Mouse (Mus musculus) ES-CJ7 (cell line): ENCODE measurements around the gene Rpl32.

Experiments used
- DNase-seq: peaks from one replicate; pipeline ENCODE4 v3.0.0; 2011; ENCODE audit warnings: low read depth, low spot score

Gene Rpl32

DNA sequence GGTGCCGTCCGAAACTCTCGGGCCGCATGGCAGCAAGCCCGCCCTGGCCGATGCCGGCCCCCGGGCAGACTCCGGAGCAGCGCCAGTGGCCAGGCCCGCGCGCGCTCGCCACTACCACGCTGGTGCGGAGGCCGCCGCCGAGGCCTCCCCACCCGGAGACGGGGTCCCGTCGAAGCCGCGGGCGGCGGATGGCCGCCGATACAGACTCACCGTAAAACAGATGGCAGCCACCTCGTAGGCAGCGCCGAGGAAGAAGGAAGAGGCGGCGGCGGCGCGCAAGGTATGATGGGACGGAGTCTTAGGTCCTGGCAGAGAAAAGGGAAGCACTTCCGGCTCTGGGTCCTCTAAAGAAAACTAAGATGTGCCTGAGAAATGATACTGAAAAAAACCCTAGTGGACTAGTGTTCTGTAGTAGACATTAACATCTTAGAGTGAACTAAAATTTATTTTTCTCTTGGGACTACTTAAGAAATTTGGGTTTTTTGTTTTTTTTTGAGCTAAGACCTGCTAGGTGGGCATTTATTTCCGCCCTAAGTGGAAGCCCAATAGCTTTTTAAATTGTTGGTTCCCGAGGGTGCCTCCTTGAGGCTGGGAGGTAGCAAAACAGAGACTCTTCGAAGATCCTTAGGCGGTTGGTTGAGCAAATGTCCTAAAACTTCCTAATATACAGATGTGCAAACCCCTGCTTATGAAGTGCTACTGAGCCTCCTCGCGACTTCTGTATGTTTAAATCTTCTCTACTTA, at the start of gene Rpl32:
Gene Rpl32 (minus strand): TSS at position 260 of the 744 bp plus-strand sequence.
- DNase-seq, result peak; percentile 92

DNA sequence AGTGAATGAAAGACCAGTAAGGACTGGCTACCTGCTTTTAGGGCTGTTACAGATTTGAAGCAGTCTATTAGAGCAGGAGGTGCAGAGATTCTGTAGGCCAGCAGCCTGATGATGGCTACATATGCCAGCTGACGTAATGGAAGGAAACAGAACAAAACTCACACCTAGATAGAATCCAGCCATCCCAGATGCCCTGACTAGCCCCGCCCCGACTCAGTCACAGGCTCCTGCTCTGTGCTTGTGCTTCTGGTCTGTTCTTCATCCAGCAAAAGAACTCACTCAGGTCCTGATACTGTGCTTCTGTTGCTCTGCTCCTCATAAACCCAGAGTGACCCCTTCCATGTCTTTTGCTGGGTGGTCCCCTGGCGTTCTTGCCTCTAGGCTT, 47.8 kb upstream of the Rpl32 start:
- DNase-seq, result no peak

DNA sequence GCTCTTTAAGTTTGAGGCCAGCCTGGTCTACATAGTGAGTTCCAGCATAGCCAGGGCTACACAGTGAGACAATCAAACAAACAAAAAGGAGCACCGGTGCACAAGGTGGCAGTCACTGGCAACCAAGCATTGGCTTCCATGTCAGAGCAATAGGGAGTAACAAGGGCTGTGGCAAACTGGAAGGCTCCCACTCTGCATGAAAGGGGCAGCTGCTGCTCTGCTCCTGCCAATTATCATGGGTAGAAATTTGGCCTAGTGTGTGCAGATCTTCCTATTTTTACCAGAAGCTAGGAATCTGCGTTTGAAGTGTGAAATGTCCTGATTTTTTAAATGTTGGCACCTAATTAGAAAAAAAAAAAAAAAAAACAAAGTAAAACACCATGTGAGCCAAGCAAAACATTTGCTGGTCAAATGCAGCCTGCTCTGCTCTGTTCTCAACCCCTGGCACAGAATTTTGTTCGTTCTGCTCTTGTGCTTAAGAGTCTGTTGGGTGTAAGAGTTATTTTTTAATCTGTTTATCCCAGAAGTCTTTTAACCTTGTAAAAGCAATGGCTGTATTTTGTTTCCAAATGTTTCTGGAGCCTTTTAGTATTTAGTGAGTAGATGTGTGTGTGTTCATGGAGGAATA, 47.3 kb upstream of the Rpl32 start:
- no peak for DNase-seq

DNA sequence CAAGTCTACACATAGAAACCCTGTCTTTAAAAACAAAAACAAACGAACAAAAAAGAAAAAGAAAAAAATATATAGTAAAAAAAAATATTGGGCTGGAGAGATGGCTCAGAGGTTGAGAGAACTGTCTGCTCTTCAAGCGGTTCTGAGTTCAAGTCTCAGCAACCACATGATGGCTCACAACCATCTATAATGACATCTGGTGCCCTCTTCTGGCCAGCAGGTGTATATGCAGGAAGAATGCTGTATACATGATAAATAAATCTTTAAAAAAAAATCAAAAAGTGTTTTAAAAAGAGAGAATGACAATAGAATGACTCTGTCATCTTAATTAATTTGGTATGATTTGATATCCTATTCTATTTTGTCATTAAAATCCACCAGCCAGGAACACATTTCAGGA, 45.9 kb upstream of the Rpl32 start:
- DNase-seq, result peak; percentile 50

DNA sequence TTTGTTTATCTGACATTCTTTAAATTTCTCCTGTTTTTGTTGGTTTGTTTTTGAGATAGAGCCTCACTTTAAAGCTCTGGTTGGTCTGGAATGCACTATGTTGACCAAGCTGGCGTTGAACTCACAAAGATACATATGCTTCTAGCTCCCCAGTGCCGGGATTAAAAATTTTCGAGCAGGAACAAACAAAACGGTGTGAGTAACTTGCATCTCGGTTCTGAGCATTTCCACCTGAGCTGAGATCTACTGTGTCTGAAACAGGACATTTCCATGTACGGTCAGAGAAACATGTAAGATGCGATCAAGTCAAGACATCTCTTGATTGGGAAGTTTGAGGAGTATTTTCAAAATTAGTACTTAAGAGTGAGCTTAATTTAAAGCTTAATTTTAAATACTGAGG, 45.4 kb upstream of the Rpl32 start:
- no peak for DNase-seq

DNA sequence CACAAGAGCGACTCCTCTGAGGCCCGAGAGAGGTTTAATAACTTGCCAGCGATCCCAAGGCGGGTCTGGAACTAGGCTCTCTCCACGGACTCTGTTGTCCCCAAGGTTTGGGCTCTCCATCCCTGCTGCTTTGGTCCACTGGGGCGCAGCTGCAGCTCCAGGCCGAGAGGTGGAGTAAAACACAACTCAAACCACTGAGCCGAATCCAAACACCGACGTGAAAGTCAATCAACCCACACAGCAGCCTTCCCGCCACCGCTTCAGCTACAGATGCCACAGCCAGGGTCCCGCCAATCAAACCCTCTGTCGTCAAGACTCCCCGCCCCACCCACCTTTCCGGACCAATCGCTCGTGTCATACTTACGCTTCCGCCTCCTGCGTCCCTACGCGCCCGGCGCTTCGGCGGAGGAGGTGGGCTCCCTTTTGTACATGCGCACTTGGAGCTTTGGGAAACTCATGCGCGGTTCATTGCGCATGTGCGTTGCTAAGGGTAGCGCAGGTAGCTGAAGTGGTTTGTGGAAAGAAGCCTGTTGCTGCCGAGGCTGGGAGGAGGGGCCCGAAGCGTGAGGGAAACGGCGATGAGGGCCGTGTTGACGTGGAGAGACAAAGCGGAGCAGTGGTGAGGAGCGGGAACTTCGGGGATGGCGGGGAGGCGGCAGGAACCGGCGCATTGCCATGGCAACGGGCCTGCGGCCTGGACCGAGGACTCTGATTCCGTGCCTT, 44.7 kb upstream of the Rpl32 start, which contains the start of the genes Mbd4 and Ift122:
Gene Mbd4 (minus strand): TSS at position 281 of the 723 bp plus-strand sequence.
Gene Ift122 (plus strand): TSS at position 380 of the 723 bp plus-strand sequence.
- DNase-seq, result peak; percentile 100

DNA sequence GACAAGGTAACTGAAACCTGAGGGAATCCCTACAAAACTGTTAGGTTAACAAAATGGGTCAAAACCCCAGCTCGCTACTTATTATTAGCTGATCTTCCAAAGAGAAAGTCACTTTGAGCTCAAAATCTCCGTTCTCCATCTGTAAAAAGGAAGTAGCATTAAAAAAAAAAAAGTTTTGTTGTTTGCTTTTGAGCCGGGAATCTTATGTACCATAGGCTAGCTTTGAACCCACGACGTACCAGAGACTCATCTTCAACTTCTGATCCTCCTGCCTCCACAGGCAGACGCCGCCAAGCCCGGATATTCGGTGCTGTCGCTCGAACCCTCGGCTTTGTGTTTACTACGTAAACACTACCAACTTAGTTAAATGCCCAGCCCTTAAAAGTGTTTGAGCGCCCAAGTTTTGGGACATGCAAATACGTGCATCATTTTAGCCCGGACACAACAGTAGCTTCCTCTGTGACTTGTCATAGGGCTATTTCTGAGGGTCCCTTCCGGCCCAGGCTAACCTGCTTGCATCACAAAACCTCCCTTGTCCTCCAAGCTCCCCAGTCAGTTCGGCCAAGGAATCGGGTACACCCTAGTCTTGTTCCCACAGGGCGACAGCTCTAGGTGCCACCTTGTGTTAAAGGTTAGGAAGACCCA, 44.0 kb upstream of the Rpl32 start:
- DNase-seq, result no peak

DNA sequence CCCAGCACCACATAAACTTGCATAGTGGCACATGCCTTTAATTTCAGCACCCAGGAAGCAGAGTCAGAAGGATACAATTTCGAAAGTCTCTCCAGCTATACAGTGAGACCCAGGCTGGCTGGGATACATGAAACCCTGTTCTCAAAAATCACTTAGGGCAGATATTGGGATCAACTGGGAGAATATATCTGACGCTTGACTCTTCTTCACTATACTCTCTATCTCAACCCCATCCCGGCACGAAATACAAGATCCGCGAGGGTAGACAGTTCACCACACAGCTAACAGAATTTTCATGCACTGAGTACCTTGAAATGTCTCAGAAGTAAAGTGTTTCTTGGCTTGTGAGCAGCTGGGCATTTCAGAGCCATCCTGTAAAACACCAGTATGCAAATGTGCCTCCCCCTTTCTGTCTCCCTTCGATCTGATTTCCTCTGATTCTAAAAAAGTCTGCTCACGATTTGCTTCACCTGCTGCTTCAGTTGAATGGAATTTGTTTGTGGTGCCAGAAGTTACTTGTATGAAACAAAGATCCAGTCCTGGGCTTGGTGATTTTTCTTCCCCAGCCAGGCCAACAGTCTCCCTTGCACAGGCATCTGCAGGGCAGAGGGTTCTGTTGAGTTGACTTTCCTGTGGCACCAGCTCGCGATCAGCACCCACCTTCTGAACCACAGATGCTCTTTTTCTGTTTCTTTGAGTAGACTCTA, 40.2 kb upstream of the Rpl32 start:
- no peak for DNase-seq

DNA sequence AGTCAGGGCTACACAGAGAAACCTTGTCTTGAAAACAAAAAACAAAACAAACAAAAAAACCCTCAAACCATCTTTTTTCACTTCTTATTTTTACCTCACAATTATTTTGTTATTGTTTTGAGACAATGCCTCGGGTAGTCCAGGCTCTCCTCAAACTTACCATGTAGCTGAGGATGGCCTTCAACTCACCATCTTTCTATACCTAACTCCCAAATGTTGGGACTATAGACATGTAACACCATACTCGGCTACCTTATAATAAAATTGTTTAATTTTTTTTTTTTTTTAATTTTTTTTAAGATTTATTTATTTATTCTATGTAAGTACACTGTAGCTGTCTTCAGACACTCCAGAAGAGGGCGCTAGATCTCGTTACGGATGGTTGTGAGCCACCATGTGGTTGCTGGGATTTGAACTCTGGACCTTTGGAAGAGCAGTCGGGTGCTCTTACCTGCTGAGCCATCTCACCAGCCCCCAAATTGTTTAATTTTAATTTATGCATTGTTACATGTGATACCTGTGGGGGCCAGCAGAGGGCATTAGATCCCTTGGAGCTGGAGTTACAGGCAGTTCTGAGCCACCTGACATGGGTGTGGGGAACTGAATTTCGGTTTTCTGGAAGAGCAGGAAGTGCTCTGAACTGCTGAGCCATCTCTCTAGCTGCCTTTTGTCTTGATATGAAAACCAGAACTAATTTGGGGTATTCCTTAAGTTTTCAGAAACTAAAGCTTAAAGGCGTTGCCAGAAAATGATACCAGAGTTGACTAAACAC, 38.3 kb upstream of the Rpl32 start:
- peak; percentile 57 for DNase-seq

DNA sequence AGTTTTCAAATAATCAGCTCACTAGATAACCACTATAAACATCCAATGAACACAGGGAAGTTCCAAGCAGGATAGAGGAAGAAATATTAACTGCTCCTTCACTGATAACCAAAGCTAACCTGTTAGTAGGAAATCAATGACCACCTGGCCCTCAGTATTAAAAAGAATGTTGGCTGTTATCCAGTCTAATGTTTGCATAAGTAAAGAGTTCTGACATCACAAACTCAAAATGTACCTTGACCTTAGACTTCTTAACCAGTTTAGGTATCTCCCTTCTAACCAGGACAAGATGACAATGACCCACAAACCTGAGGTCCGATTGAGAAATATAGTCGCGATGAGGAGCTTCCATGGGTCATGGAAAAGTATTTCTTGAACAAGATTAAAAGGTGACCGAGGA, 36.5 kb upstream of the Rpl32 start:
- no peak for DNase-seq

DNA sequence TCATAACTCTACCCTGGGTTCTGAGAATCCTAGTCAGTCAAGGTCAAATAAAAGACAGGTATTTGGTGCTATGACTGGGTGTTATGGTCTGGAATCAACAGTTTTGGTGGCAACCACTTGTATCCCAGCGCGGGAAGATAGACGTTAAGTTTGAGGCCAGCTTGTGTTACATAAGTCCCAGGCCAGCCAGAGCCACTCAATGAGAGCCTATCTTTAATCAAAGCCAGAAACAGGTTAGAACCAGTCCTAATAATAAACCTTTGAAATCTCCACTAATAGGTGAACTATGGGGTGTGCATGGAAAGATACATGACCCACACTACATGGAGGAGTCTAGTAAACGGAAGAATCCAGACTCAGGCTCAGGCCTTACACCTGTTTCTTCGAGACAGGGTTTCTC, 30.2 kb upstream of the Rpl32 start:
- peak; percentile 71 for DNase-seq

DNA sequence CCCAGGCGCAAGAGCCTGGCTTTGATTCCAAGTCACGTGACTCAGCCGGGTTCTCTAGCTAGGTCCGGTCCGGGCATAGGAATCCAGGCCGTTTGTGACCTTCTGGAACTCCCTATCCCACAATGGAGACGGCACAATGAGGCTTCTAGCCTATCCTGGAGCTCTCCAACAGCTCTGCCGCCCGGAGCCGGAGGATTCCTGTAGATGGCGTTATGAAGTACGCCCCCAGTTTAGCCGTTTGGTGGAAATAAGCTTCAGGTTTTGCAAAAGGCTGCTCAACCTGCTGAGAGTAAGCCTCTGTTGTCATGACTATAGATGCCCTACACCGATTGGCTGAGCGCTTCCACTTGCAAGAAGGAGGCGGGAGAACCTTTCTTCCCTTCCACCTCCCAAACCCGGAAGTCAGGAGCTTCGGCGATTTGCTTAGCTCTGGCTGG, 29.6 kb upstream of the Rpl32 start, which contains the start of gene Efcab12:
Gene Efcab12 (minus strand): TSS at position 252 of the 437 bp plus-strand sequence.
- DNase-seq, result peak; percentile 98

DNA sequence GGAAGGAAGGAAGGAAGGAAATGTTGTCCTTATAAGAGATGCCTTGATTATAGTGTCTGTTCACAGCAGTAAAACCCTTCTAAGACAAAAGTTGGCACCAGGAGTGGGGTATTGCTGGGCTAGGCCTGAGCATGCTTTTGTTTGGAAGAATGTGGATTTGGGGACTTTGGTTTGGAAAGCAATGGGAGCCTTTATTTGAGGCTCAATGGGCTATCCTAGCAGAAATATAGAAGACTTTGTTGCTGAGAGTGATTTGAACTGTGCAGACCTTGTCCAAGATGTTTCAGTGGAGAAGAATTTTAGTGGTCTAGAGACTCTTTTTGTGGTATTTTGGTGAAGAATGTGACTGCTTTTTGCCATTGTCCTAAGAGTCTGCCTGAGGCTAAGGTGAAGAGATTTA, 25.3 kb upstream of the Rpl32 start:
- no peak for DNase-seq

DNA sequence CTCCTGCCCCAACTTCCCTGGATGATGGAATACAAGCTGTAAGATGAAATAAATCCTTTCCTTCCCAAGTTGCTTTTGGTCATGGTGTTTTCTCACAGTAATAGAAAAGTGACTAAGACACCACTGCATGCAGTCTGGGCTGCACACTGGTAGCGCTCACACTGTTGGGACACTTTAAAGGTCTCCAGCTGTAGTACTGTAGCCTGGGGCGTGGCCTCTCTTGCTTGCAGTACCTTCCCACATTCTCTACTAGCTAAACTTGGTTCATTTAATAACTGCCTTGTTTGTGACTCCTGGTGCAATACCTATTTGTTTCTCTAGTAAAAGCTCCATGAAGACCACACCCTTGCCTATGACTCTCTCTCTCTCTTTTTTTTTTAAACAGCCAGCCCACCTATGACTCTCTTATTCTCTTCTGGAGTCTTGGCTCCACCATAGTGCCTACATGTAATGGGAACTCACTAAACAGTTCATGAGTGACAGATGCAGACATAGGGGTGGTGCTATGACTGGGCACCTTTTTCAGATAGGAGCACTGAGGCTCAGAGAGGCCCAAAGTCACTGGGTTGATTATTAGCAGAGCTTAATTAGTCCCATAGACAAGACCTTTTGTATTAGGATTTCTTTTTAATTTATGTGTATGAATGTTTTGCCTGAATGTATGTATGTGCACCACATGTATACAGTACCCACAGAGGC, 23.8 kb upstream of the Rpl32 start:
- no peak for DNase-seq

DNA sequence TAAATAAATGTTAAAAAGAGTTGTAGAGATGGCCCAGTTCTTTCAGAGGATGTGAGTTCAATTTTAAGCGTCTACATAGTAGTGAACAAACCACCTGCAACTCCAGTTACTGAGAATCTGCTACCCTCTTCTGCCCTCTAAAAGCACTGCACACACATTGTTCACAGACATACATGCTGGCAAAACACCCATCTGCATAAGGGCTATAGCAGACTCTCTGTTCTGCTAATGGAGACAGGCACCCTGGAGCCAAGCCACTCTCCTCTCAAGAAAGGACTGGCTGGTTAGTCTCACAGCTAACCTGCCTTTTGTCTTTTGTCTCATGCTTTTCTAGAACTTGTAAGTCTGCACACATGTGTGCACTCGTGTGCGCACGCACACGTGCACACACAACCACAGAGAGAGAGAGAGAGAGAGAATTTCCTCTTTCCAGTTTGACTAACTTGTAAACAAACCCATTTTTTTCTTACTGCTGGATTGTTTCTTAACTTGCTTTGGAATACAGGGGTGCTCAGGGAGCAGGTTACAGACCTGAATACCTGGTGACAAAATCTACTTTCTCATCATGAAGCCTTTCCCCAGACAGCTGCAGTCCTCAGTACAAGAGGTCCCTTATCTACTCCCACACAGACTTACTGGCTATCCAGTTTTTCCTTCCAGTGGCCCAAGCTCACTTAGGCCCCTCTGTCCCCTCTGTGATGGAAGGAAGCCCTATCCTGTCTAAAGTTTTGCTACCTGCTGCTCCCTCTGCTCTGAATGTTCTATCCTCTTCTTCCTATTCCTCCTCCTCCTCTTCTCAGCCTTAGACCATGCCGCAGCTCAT, 22.4 kb upstream of the Rpl32 start:
- no peak for DNase-seq

DNA sequence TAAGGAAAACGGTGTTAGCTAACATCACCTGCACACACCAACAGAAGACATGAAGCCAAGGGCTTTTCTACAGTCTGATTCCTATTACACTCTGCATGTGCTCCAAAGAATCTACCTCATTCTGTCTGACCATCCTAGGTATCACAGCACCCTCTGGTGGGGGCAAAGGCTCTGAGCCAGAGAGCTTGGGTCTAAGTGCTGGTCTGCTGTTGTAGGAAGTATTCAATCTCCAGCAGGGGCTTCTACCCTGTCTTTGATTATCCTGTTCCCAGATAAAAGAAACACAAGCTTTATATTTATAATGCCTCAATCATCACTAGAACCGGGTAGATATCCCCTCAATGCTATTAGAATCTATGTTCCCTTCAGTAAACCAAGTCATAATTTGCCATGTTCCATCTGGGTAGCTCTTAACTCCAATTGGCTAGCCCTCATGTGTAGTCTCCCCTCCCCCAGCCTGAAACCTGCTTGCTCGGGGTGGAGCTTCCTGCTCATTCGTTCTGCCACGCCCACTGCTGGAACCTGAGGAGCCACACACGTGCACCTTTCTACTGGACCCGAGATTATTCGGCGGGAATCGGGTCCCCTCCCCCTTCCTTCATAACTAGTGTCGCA, 15.4 kb upstream of the Rpl32 start:
- peak; percentile 83 for DNase-seq

DNA sequence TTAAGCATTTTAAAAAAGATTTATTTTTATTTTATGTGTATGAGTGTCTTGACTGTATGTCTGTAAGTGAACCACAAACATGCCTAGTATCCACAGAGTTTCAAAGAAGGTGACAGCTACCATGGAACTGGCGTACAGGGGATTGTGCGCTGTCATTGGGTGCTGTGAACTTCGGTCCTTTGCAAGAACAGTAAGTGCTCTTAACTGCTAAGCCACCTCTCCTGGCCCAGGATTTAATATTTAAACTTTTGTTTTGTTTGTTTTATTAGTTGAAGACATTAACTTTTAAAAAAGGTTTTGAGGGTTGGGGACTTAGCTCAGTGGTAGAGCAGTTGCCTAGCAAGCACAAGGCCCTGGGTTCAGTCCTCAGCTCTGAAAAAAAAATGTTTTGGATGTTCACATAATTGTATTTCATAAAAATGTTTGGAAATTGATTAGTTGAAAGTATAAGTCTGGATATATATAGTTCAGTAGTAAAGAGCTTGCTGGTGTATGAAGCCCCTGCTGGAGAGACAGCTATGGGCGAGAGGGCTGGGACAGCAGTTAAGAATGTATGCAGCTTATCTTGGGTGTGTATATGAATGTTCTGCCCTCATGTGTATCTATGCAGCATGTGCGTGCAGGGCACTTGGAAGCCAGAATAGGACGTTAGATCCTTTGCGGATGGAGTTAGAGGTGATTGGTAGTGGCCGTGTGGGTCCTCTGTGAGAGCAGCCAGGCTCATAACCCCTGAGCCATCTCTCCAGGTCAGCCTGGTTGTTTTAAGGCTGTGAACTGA, 12.9 kb upstream of the Rpl32 start:
- no peak for DNase-seq

DNA sequence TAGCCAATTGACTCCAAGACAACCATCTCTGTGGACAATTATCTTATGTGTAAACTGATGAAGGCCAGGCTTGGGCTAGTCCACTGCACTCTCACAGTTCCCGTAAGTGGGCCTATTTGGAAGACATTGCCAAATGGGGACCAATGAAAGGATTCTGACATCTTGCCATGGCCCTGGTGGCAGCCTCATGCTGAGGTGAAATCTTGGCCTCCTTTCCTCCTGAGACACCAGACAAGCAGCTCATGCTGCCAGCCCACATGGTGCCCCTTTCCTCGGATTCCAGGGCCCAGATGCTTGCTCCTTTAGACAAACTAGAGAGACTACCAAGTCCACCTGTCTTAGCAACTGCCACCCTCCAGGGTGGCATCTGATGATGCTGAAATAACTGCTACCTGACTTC, 9.6 kb upstream of the Rpl32 start:
- DNase-seq, result no peak
